Mouse (Mus musculus) embryonic facial prominence, embryonic 11.5 days (tissue): Measurements from ENCODE around the gene Slc26a8. TPM values are rescaled to one million over a fixed set of nuclear protein-coding genes. Genes with fewer than 3 reads are reported as not detected.

Experiments
- ATAC-seq: fragments of 200-750 bp; cut with Nextera tagmentation; replicated peaks from 2 replicates; pipeline ENCODE4 v1.8.0; 2017; ENCODE audit warnings: low read depth; ENCODE audit not compliant: insufficient number of reproducible peaks, low FRiP score, low TSS enrichment
- DNase-seq: peaks from one replicate; pipeline ENCODE4 v3.0.0-alpha.2; 2015; ENCODE audit warnings: low spot score
- H3K27ac ChIP-seq: fragments of 300-500 bp; sonication (generic); replicated peaks from 2 replicates; pipeline ENCODE4 v1.5.1; 2014; ENCODE audit warnings: mild to moderate bottlenecking, low read depth, low read length, control low read depth
- H3K27me3 ChIP-seq: fragments of 300-500 bp; sonication (generic); 2 replicates; pipeline ENCODE4 v1.6.1; 2014; ENCODE audit warnings: mild to moderate bottlenecking, low read length, moderate library complexity, mixed read lengths; ENCODE audit not compliant: control insufficient read depth, insufficient read depth
- H3K36me3 ChIP-seq: fragments of 300-500 bp; sonication (generic); replicated peaks from 2 replicates; pipeline ENCODE4 v1.6.1; 2014; ENCODE audit warnings: low read depth, mild to moderate bottlenecking, low read length, moderate library complexity, mixed read lengths; ENCODE audit not compliant: control insufficient read depth, insufficient read depth
- H3K4me1 ChIP-seq: fragments of 300-500 bp; sonication (generic); 2 replicates; pipeline ENCODE4 v1.6.1; 2014; ENCODE audit warnings: low read length, mixed read lengths; ENCODE audit not compliant: control insufficient read depth, insufficient read depth
- H3K4me2 ChIP-seq: fragments of 300-500 bp; sonication (generic); 2 replicates; pipeline ENCODE4 v1.6.1; 2014; ENCODE audit warnings: low read depth, mild to moderate bottlenecking, control low read depth, low read length, moderate library complexity
- H3K4me3 ChIP-seq: fragments of 300-500 bp; sonication (generic); 2 replicates; pipeline ENCODE4 v1.5.1; 2014; ENCODE audit warnings: low read depth, low read length, control low read depth
- H3K9ac ChIP-seq: fragments of 300-500 bp; sonication (generic); replicated peaks from 2 replicates; pipeline ENCODE4 v1.6.1; 2014; ENCODE audit warnings: mild to moderate bottlenecking, control low read depth, low read length
- H3K9me3 ChIP-seq: fragments of 300-500 bp; sonication (generic); replicated peaks from 2 replicates; pipeline ENCODE4 v1.6.1; 2016; ENCODE audit warnings: mild to moderate bottlenecking, low read length, inconsistent platforms, mixed read lengths; ENCODE audit not compliant: control insufficient read depth
- WGBS: fragments of 180-500 bp; shearing (Covaris S2); extraction: QIAGEN DNeasy Blood & Tissue Kit; methylation state at CpG from one replicate; pipeline ENCODE4 v1.1.7; 2014; 5-methylcytosine and 5-hydroxymethylcytosine counted together
- polyA plus RNA-seq: library from polyadenylated mRNA; unstranded; fragments of >200 nt; fragmentation: Nextera tagmentation; extraction: Ambion mirVana; gene quantifications from 2 replicates; pipeline ENCODE4 v1.2.1, GENCODE M21; 2014

Slc26a8 gene
- polyA plus RNA-seq, 1 experiment from 2014 or later: 0.55 TPM

GRCm38 (mm10) chr17:28715832-28716548, 26.0 kb upstream of the Slc26a8 start:
- DNase-seq: no peak
- 87% methylated on average over 5 of the region's 7 CpGs for WGBS

GRCm38 (mm10) chr17:28714006-28714405, 24.0 kb upstream of the Slc26a8 start:
- 96% methylated on average over 3 of the region's 3 CpGs for WGBS
- Histone ChIP-seq H3K27ac (no peak overlapping the region), H3K27me3 (no peaks in the 10 kb centered on the region), H3K36me3 (peaks cover 6% of the 10 kb centered on the region), H3K9me3 (no peaks in the 10 kb centered on the region), H3K4me3 (no peak overlapping the region), H3K9ac (no peak overlapping the region), H3K4me2 (no peak overlapping the region), H3K4me1 (no peaks in the 10 kb centered on the region)
- DNase-seq: no peak
- no peak for ATAC-seq

More at GRCm38 (mm10) chr17:28715832-28716548, 26.0 kb upstream of the Slc26a8 start:
- H3K36me3 ChIP-seq: peaks cover 6% of the 10 kb centered on the region
- no peaks in the 10 kb centered on the region for H3K9me3 ChIP-seq
- no peaks in the 10 kb centered on the region for H3K27me3 ChIP-seq
- no peak overlapping the region for H3K27ac ChIP-seq
- ATAC-seq: no peak
- no peak overlapping the region for H3K4me3 ChIP-seq
- H3K4me1 ChIP-seq: no peaks in the 10 kb centered on the region
- H3K9ac ChIP-seq: no peak overlapping the region
- no peak overlapping the region for H3K4me2 ChIP-seq

- Histone ChIP-seq H3K9ac (no peak overlapping the region), H3K27me3 (no peaks in the 10 kb centered on the region), H3K4me3 (no peak overlapping the region), H3K9me3 (no peaks in the 10 kb centered on the region), H3K4me1 (no peaks in the 10 kb centered on the region), H3K4me2 (no peak overlapping the region), H3K27ac (no peak overlapping the region), H3K36me3 (peaks cover 6% of the 10 kb centered on the region)
- DNase-seq (no peak), ATAC-seq (no peak)
- WGBS: 92% methylated on average over 6 of the region's 6 CpGs
Measured at GRCm38 (mm10) chr17:28712305-28712704, 22.3 kb upstream of the Slc26a8 start.

GRCm38 (mm10) chr17:28711237-28711636, 21.2 kb upstream of the Slc26a8 start:
- Histone ChIP-seq H3K9me3 (no peaks in the 10 kb centered on the region), H3K4me3 (no peak overlapping the region), H3K27me3 (no peaks in the 10 kb centered on the region), H3K4me2 (no peak overlapping the region), H3K4me1 (no peaks in the 10 kb centered on the region), H3K9ac (no peak overlapping the region), H3K36me3 (peaks cover 6% of the 10 kb centered on the region), H3K27ac (no peak overlapping the region)
- no peak for DNase-seq
- WGBS: 90% methylated on average over 6 of the region's 6 CpGs
- ATAC-seq: no peak

GRCm38 (mm10) chr17:28710291-28710688, 20.3 kb upstream of the Slc26a8 start:
- no peak for ATAC-seq

GRCm38 (mm10) chr17:28709552-28710290, 19.7 kb upstream of the Slc26a8 start:
- peak overlapping the region; percentile 18; the same call in 1 of the 2 replicates for H3K9ac ChIP-seq
- no peak overlapping the region for H3K4me3 ChIP-seq
- no peaks in the 10 kb centered on the region for H3K4me1 ChIP-seq
- ATAC-seq (no peak), DNase-seq (no peak)
- H3K36me3 ChIP-seq: peaks cover 4% of the 10 kb centered on the region
- no peak overlapping the region for H3K4me2 ChIP-seq
- 90% methylated on average over 8 of the region's 8 CpGs for whole genome bisulfite sequencing
- no peaks in the 10 kb centered on the region for H3K27me3 ChIP-seq
- no peak overlapping the region for H3K27ac ChIP-seq
- no peaks in the 10 kb centered on the region for H3K9me3 ChIP-seq

More at GRCm38 (mm10) chr17:28710291-28710688, 20.3 kb upstream of the Slc26a8 start:
- 88% methylated on average over 8 of the region's 8 CpGs for WGBS
- no peak for DNase-seq
- Histone ChIP-seq H3K4me3 (no peak overlapping the region), H3K36me3 (peaks cover 6% of the 10 kb centered on the region), H3K4me2 (no peak overlapping the region), H3K27me3 (no peaks in the 10 kb centered on the region), H3K4me1 (no peaks in the 10 kb centered on the region), H3K9me3 (no peaks in the 10 kb centered on the region), H3K9ac (no peak overlapping the region), H3K27ac (no peak overlapping the region)

GRCm38 (mm10) chr17:28708989-28709388, 19.0 kb upstream of the Slc26a8 start:
- no peaks in the 10 kb centered on the region for H3K9me3 ChIP-seq
- no peak overlapping the region for H3K4me2 ChIP-seq
- no peaks in the 10 kb centered on the region for H3K4me1 ChIP-seq
- no peak overlapping the region for H3K4me3 ChIP-seq
- 31% methylated on average over 2 of the region's 2 CpGs for WGBS
- H3K27ac ChIP-seq: no peak overlapping the region
- no peak for DNase-seq
- no peak for ATAC-seq
- peaks cover 3% of the 10 kb centered on the region; the same call in 1 of the 2 replicates for H3K36me3 ChIP-seq
- no peak overlapping the region for H3K9ac ChIP-seq
- no peaks in the 10 kb centered on the region for H3K27me3 ChIP-seq

- H3K4me2 ChIP-seq: no peak overlapping the region
- H3K9ac ChIP-seq: no peak overlapping the region
- H3K27me3 ChIP-seq: no peaks in the 10 kb centered on the region
- no peaks in the 10 kb centered on the region for H3K4me1 ChIP-seq
- ATAC-seq: no peak
- no peaks in the 10 kb centered on the region for H3K9me3 ChIP-seq
- H3K4me3 ChIP-seq: no peak overlapping the region
- H3K36me3 ChIP-seq: no peaks in the 10 kb centered on the region
- DNase-seq: no peak
- H3K27ac ChIP-seq: no peak overlapping the region
- 91% methylated on average over 2 of the region's 2 CpGs for WGBS
Measured at GRCm38 (mm10) chr17:28707816-28708215, 17.8 kb upstream of the Slc26a8 start.
